Mouse (Mus musculus) liver, embryonic 13.5 days (tissue): ENCODE results near the gene Tedc2. TPM values are rescaled to one million over a fixed set of nuclear protein-coding genes. Genes with fewer than 3 reads are reported as not detected.

Experiments
- ATAC-seq: fragments of 200-750 bp; cut with Nextera tagmentation; 2 replicates; pipeline ENCODE4 v1.8.0; 2017; ENCODE audit warnings: low read depth, mild to moderate bottlenecking, moderate number of reproducible peaks, moderate library complexity
- DNase-seq: peaks from one replicate; pipeline ENCODE4 v3.0.0; 2022
- H3K27ac ChIP-seq: fragments of 300-500 bp; sonication (generic); 2 replicates; pipeline ENCODE4 v1.5.1; 2015; ENCODE audit warnings: moderate library complexity, mild to moderate bottlenecking, inconsistent platforms
- H3K27me3 ChIP-seq: fragments of 300-500 bp; sonication (generic); 2 replicates; pipeline ENCODE4 v1.6.1; 2015; ENCODE audit warnings: mild to moderate bottlenecking, inconsistent platforms
- H3K36me3 ChIP-seq: fragments of 300-500 bp; sonication (generic); 2 replicates; pipeline ENCODE4 v1.6.1; 2015; ENCODE audit warnings: mild to moderate bottlenecking, inconsistent platforms
- H3K4me1 ChIP-seq: fragments of 300-500 bp; sonication (generic); replicated peaks from 2 replicates; pipeline ENCODE4 v1.6.1; 2015; ENCODE audit warnings: inconsistent platforms
- H3K4me2 ChIP-seq: fragments of 300-500 bp; sonication (generic); 2 replicates; pipeline ENCODE4 v1.6.1; 2015; ENCODE audit warnings: inconsistent platforms, mild to moderate bottlenecking, moderate library complexity
- H3K4me3 ChIP-seq: fragments of 300-500 bp; sonication (generic); replicated peaks from 2 replicates; pipeline ENCODE4 v1.5.1; 2015; ENCODE audit warnings: mild to moderate bottlenecking, inconsistent platforms
- H3K9ac ChIP-seq: fragments of 300-500 bp; sonication (generic); 2 replicates; pipeline ENCODE4 v1.6.1; 2015; ENCODE audit warnings: mild to moderate bottlenecking, inconsistent platforms
- H3K9me3 ChIP-seq: fragments of 300-500 bp; sonication (generic); replicated peaks from 2 replicates; pipeline ENCODE4 v1.6.1; 2016; ENCODE audit warnings: inconsistent platforms
- WGBS: fragments of 180-500 bp; shearing (Covaris S2); methylation state at CpG from one replicate; pipeline ENCODE4 v1.1.7; 2015; ENCODE audit not compliant: insufficient replicate concordance; 5-methylcytosine and 5-hydroxymethylcytosine counted together
- polyA plus RNA-seq: library from polyadenylated mRNA; unstranded; fragments of >200 nt; fragmentation: Nextera tagmentation; extraction: Ambion mirVana; gene quantifications from 2 replicates; pipeline ENCODE4 v1.2.1, GENCODE M21; 2015

Gene Tedc2
- polyA plus RNA-seq, 1 experiment from 2014 or later: 10.8 TPM

DNA sequence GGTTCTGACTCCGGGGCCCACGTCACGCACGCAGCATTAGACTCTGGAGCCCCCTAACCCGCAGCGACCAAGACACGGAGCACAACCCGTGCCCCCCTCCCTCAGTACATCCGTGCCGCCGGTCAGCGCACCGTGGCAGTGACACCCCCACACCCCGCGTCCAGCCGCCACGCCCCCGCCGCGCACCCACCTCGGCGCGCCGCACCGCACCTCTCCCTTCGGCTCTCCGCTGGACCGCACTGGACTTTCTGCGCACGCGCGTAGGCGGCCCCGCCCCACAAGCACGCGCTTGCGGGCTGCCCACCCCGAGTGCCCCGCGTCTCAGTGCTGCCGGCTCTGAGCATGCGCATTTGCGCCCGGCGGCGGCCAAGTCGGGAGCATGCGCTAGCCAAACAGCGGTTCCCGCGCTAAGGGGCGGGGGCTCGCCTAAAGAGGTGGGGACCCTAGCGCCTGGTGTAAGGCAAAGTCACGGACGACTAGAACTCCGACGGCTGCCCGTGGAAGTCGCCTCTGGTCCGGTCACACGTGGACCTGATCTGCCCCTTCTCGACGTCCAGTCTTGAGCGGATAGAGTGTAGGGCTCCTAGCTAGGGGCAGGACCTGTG, 15.3 kb downstream of the Tedc2 start, which contains the start of gene Tbc1d24:
TSS of gene Tbc1d24 (minus strand) at position 279 of the 605 bp plus-strand sequence.
- ATAC-seq (peak; percentile 41), DNase-seq (peak; percentile 95)
- Histone ChIP-seq H3K27me3 (peaks cover 20% of the 10 kb centered on the region), H3K4me1 (peaks cover 98% of the 10 kb centered on the region), H3K4me3 (peak within 1 kb of the TSS; percentile 80), H3K4me2 (peak within 1 kb of the TSS; percentile 100), H3K27ac (peak within 1 kb of the TSS; percentile 99), H3K36me3 (peaks cover 10% of the 10 kb centered on the region; the same call in 1 of the 2 replicates), H3K9ac (peak within 1 kb of the TSS; percentile 93), H3K9me3 (no peaks in the 10 kb centered on the region)
- under 1% methylated on average over 65 of the region's 65 CpGs for WGBS

- H3K4me3 ChIP-seq: peak overlapping the region; percentile 80
- ATAC-seq: no peak
- H3K36me3 ChIP-seq: peaks cover 10% of the 10 kb centered on the region; the same call in 1 of the 2 replicates
- peak overlapping the region; percentile 100 for H3K4me2 ChIP-seq
- peak overlapping the region; percentile 99 for H3K27ac ChIP-seq
- peaks cover 98% of the 10 kb centered on the region for H3K4me1 ChIP-seq
- peaks cover 15% of the 10 kb centered on the region for H3K27me3 ChIP-seq
- WGBS: 6% methylated on average over 7 of the region's 7 CpGs
- H3K9ac ChIP-seq: peak overlapping the region; percentile 93
- H3K9me3 ChIP-seq: no peaks in the 10 kb centered on the region
- peak; percentile 38 for DNase-seq
Measured at GRCm38 (mm10) chr17:24204846-24205245, 15.8 kb downstream of the Tedc2 start.

DNA sequence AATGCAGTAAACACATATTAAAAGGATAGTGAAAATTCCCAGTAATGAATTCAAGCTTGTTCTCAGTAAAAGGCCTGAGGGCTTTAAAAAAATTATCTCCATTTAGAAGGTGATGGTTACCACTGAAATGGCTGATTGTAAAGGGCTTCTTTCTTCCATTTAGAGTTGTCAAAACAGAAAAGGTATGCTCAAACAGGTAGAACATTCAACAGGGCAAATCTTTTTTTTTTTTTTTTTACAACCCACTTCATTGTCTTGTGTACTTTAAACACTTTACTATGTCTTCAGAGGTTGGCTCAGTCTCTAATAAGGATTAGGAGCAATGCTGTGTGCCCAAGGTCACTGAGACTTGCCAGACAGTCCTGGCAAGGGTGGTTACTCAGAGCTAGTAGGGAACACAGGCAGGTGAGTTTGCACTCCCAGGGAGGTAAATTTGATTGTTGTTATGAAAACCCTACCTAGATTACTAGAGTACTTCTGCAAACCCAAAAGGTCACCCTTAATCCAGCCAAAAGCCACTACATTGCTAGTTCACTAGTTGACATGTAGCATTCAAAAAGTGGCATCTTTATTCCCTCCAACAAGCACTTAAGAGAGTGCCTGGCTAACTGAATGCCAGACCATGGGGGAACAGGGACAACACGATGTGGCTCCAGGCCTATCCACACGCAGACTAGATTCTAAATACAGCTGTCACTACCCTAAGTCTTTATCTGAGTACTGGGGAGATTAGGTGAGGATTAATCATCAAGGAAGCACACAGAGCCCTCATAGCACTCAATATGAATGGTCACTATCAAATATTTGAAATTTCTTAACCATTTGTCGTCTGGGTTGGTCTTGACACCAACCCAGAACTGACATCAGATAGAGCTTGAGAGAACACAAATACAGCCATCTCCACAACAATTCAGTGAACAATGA, 16.8 kb downstream of the Tedc2 start:
- Histone ChIP-seq H3K9ac (peak overlapping the region; percentile 93), H3K9me3 (no peaks in the 10 kb centered on the region), H3K27ac (peak overlapping the region; percentile 99), H3K36me3 (peaks cover 10% of the 10 kb centered on the region; the same call in 1 of the 2 replicates), H3K4me3 (peak overlapping the region; percentile 80), H3K4me2 (peak overlapping the region; percentile 100), H3K4me1 (peaks cover 98% of the 10 kb centered on the region), H3K27me3 (peaks cover 11% of the 10 kb centered on the region)
- no peak for ATAC-seq
- no peak for DNase-seq
- WGBS: 30% methylated on average over 3 of the region's 3 CpGs

DNA sequence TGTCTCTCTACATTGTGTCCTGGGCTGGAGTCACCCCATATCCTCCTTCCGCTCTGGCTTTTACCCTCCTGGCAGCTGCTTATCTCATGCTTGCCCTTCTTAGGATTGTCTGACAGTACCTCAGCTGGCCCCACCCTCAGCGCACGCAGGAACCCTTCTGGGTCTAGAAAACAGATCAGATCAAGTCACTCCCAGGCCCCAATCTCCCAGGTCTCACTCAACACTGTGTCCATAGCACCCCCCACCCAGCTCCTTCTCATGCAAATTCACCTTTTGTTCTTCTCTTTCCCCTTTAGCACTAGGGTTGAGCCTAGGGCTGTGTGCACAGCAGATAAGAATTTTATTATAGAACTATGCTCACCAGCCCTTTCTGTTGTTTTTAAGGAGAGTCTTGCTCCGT, 17.6 kb downstream of the Tedc2 start:
- peaks cover 98% of the 10 kb centered on the region for H3K4me1 ChIP-seq
- H3K9ac ChIP-seq: peak overlapping the region; percentile 93
- no peaks in the 10 kb centered on the region for H3K9me3 ChIP-seq
- H3K27ac ChIP-seq: peak overlapping the region; percentile 99
- peaks cover 9% of the 10 kb centered on the region for H3K27me3 ChIP-seq
- ATAC-seq (peak; percentile 77), DNase-seq (peak; percentile 79)
- peak overlapping the region; percentile 80 for H3K4me3 ChIP-seq
- peak overlapping the region; percentile 100 for H3K4me2 ChIP-seq
- H3K36me3 ChIP-seq: peaks cover 10% of the 10 kb centered on the region; the same call in 1 of the 2 replicates
- 18% methylated on average over 4 of the region's 4 CpGs for WGBS

GRCm38 (mm10) chr17:24201092-24201491, 19.6 kb downstream of the Tedc2 start:
- peaks cover 16% of the 10 kb centered on the region for H3K36me3 ChIP-seq
- peak overlapping the region; percentile 93 for H3K9ac ChIP-seq
- no peak for DNase-seq
- ATAC-seq: no peak
- no peak overlapping the region for H3K4me3 ChIP-seq
- H3K4me1 ChIP-seq: peaks cover 98% of the 10 kb centered on the region
- peak overlapping the region; percentile 100 for H3K4me2 ChIP-seq
- WGBS: 72% methylated on average over 4 of the region's 4 CpGs
- H3K9me3 ChIP-seq: no peaks in the 10 kb centered on the region
- H3K27ac ChIP-seq: peak overlapping the region; percentile 99
- H3K27me3 ChIP-seq: no peaks in the 10 kb centered on the region

GRCm38 (mm10) chr17:24199741-24200140, 20.9 kb downstream of the Tedc2 start:
- Histone ChIP-seq H3K9me3 (no peaks in the 10 kb centered on the region), H3K4me1 (peaks cover 100% of the 10 kb centered on the region), H3K4me2 (peak overlapping the region; percentile 100), H3K4me3 (peak overlapping the region; percentile 16; the same call in 1 of the 2 replicates), H3K27me3 (no peaks in the 10 kb centered on the region), H3K36me3 (peaks cover 27% of the 10 kb centered on the region), H3K9ac (peak overlapping the region; percentile 93), H3K27ac (peak overlapping the region; percentile 99)
- DNase-seq: no peak
- peak; percentile 13; the same call in 1 of the 2 replicates for ATAC-seq
- 36% methylated on average over 4 of the region's 4 CpGs for WGBS

DNA sequence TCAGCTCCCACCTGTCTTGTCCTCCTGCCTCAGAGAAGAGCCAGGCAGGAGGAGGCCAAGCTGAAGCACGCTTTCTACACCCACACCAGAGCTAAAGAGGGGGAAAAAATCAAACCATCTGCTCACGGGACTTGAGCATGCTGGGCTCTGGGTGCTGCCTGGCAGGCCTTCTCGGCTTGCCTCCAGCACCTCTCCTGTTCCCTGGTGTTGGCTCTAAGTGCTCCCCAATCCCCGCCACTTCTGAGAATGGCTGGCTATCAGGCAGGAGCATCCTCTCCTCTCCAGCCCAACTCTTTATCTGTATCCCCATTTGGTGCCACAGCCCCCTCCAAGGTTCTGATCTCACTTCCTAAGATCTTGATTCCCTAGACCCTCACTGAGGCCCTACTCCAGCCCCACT, 21.4 kb downstream of the Tedc2 start:
- Histone ChIP-seq H3K4me1 (peaks cover 100% of the 10 kb centered on the region), H3K9ac (peak overlapping the region; percentile 93), H3K27me3 (no peaks in the 10 kb centered on the region), H3K4me3 (peak overlapping the region; percentile 26), H3K36me3 (peaks cover 31% of the 10 kb centered on the region), H3K9me3 (no peaks in the 10 kb centered on the region), H3K4me2 (peak overlapping the region; percentile 100), H3K27ac (peak overlapping the region; percentile 99)
- peak; percentile 53 for ATAC-seq
- peak; percentile 72 for DNase-seq
- WGBS: 34% methylated on average over 4 of the region's 4 CpGs

- WGBS: 42% methylated on average over 15 of the region's 15 CpGs
- Histone ChIP-seq H3K9me3 (no peaks in the 10 kb centered on the region), H3K9ac (peak overlapping the region; percentile 93; the same call in 1 of the 2 replicates), H3K4me1 (peaks cover 100% of the 10 kb centered on the region), H3K4me3 (0 out of 2 replicates have a peak overlapping the region, but pooled peaks have one; percentile 11), H3K36me3 (peaks cover 41% of the 10 kb centered on the region), H3K27me3 (no peaks in the 10 kb centered on the region), H3K4me2 (peak overlapping the region; percentile 100), H3K27ac (peak overlapping the region; percentile 99)
- ATAC-seq: peak; percentile 38
- peak; percentile 66 for DNase-seq
Measured at GRCm38 (mm10) chr17:24197032-24197824, 23.4 kb downstream of the Tedc2 start.

- WGBS: 67% methylated on average over 2 of the region's 2 CpGs
- DNase-seq (no peak), ATAC-seq (no peak)
- Histone ChIP-seq H3K27ac (peak overlapping the region; percentile 99), H3K4me3 (no peak overlapping the region), H3K9ac (no peak overlapping the region; the same call in 1 of the 2 replicates), H3K36me3 (peaks cover 35% of the 10 kb centered on the region), H3K9me3 (no peaks in the 10 kb centered on the region), H3K4me2 (no peak overlapping the region), H3K4me1 (peaks cover 100% of the 10 kb centered on the region), H3K27me3 (no peaks in the 10 kb centered on the region)
Measured at GRCm38 (mm10) chr17:24195349-24195748, 25.3 kb downstream of the Tedc2 start.

- peak; percentile 76 for ATAC-seq
- H3K9me3 ChIP-seq: no peaks in the 10 kb centered on the region
- no peak overlapping the region for H3K4me3 ChIP-seq
- peaks cover 50% of the 10 kb centered on the region for H3K36me3 ChIP-seq
- H3K27me3 ChIP-seq: no peaks in the 10 kb centered on the region
- peak; percentile 53 for DNase-seq
- H3K4me2 ChIP-seq: peak overlapping the region; percentile 9; the same call in 1 of the 2 replicates
- H3K4me1 ChIP-seq: peaks cover 86% of the 10 kb centered on the region
- peak overlapping the region; percentile 60 for H3K9ac ChIP-seq
- 65% methylated on average over 5 of the region's 5 CpGs for WGBS
- peak overlapping the region; percentile 87 for H3K27ac ChIP-seq
Measured at GRCm38 (mm10) chr17:24193769-24194168, 26.9 kb downstream of the Tedc2 start.
